9 mouse cellular contexts compared by ENCODE assay signal in genomic region chr16:85807072-85807471, GRCm38 (mm10). TPM values are rescaled to one million over a fixed set of nuclear protein-coding genes. Genes with fewer than 3 reads are reported as not detected.
DNase-seq lines count a peak whose midpoint lies in the region; ATAC-seq lines count a peak whose summit lies in the region.
"Had no signal": no experiment of that assay in that cellular context is flagged by ENCODE, and none has a peak within 500 bp of the region (broad histone marks: within the 10 kb centered on the region; RNA-seq: fewer than 3 reads in every experiment).

No protein-coding gene starts in this region.

- H3K36me3 ChIP-seq in limb, embryonic 11.5 days (ENCODE audit: control insufficient read depth, insufficient read depth, low read length), result no peaks in the 10 kb centered on the region
- no peaks in the 10 kb centered on the region for H3K36me3 ChIP-seq in limb, embryonic 10.5 days

- no peak overlapping the region for H3K4me3 ChIP-seq in limb, embryonic 11.5 days (ENCODE audit: low read depth, low read length)
- H3K4me3 ChIP-seq in limb, embryonic 10.5 days, result no peak overlapping the region
- H3K4me3 ChIP-seq: erythroblast, embryonic 14.5 days had no signal

- WGBS in limb, embryonic 11.5 days, result 20% methylated on average over 3 of the region's 3 CpGs
- 24% methylated on average over 3 of the region's 3 CpGs for WGBS in limb, embryonic 10.5 days

- ATAC-seq in limb, embryonic 11.5 days (ENCODE audit: insufficient number of reproducible peaks, low FRiP score, low TSS enrichment, low read depth), result no peak
- ATAC-seq in common myeloid progenitor, adult 5-6 weeks (replicated peaks; ENCODE audit: low read depth, poor library complexity, severe bottlenecking), result 0 out of 2 replicates have a peak, but pooled peaks have one; percentile 42
- no peak for ATAC-seq in inflammation-experienced regulatory T-cells, adult 6 months

- no peak overlapping the region for H3K9ac ChIP-seq in limb, embryonic 11.5 days (ENCODE audit: low read length)

- H3K4me1 ChIP-seq in limb, embryonic 11.5 days (ENCODE audit: control insufficient read depth, insufficient read depth, low read length), result 0 out of 2 replicates have a peak, but pooled peaks cover 2% of the 10 kb centered on the region
- peaks cover 15% of the 10 kb centered on the region for H3K4me1 ChIP-seq in limb, embryonic 10.5 days

- no peaks in the 10 kb centered on the region for H3K27me3 ChIP-seq in limb, embryonic 11.5 days (ENCODE audit: control insufficient read depth, insufficient read depth, low read length)
- no peaks in the 10 kb centered on the region for H3K27me3 ChIP-seq in limb, embryonic 10.5 days (ENCODE audit: low read depth, poor library complexity, severe bottlenecking)

- H3K4me2 ChIP-seq in limb, embryonic 11.5 days (ENCODE audit: low read depth, severe bottlenecking), result no peak overlapping the region

- no peak overlapping the region for H3K27ac ChIP-seq in limb, embryonic 11.5 days (replicated peaks; ENCODE audit: low read depth, low read length)
- no peak overlapping the region for H3K27ac ChIP-seq in limb, embryonic 10.5 days
- H3K27ac ChIP-seq: macrophage had no signal

- peak; percentile 57 for DNase-seq in limb, embryonic 11.5 days (ENCODE audit: low spot score)
- no peak for DNase-seq in limb, embryonic 10.5 days (ENCODE audit: low spot score)
- DNase-seq in ZHBTc4 (ENCODE audit: low read depth, low spot score), result peak; percentile 48
- peak; percentile 28 for DNase-seq in induced T-regulatory cell, adult 2 months (ENCODE audit: low read depth)
- DNase-seq in lung, postnatal 36 days, result peak; percentile 86

- no peaks in the 10 kb centered on the region for H3K9me3 ChIP-seq in limb, embryonic 11.5 days (ENCODE audit: control insufficient read depth, low read length)
- H3K9me3 ChIP-seq in limb, embryonic 10.5 days (replicated peaks), result no peaks in the 10 kb centered on the region

RNA-seq across cellular contexts. Expression of gene Adamts1, which starts 4.2 kb away (rescaled TPM):
- 21.0 and 22.3 TPM in 2 replicates for polyA plus RNA-seq in limb, embryonic 11.5 days (2014; fragmentation: Nextera tagmentation; extraction: Ambion mirVana)
- 24.7 and 26.8 TPM in 2 replicates for polyA plus RNA-seq in limb, embryonic 10.5 days (2016; fragmentation: Nextera tagmentation; extraction: Ambion mirVana)
- total RNA-seq in common myeloid progenitor, adult 5-6 weeks (2017), result 0.41 and 0.49 TPM in 2 replicates
- not detected for polyA plus RNA-seq in inflammation-experienced regulatory T-cells, adult 6 months (2017; shearing (Covaris generic))
- polyA plus RNA-seq: erythroblast, embryonic 14.5 days had no signal

Comparison
In these comparisons a context has a peak if more than half of its experiments do, and no peak if none do; other contexts are left out.
1. RNA of gene Adamts1, which starts 4.2 kb away (polyA plus RNA-seq): 24.7 to 26.8 TPM in limb, embryonic 10.5 days and 21.0 to 22.3 TPM in limb, embryonic 11.5 days; not detected in inflammation-experienced regulatory T-cells, adult 6 months; every median in the first group is over 10 times any median in the second.